Mouse (Mus musculus) liver (tissue): ENCODE data around the gene Pigg.
"Not testable (repeated sequence)": the region's sequence is repeated elsewhere in the genome, so short reads cannot be mapped to it uniquely, and the experiment has no call there.

ENCODE experiments used
- DNase-seq: peaks from one replicate; pipeline ENCODE4 v3.0.0-alpha.2; 2020; ENCODE audit warnings: mixed read lengths

Pigg gene

GRCm38 (mm10) chr5:108312224-108313064 lies at the start of gene Pigg:
Gene Pigg (plus strand): TSS chr5:108312609.
- peak; percentile 93 for DNase-seq

DNA sequence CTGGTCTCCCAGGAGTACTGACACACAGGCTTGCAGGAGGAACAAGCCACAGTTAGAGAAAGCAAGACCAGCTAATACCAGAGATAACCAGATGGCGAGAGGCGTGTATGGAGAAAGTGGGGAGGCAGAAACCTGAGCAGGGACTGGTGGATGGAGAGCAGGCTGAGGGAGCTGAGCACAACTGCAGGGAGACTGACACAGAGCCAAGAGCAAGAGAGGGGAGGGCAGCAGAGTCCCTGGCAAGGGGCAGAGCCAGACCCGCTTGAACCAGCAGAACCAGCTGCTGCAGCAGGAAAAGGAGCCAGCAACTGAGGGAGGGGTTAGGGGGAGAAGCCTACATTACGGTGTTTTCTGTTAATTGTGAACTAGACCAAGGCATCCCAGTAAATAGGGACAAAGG lies 49.7 kb upstream of the Pigg start:
- DNase-seq = peak; percentile 56

- DNase-seq = peak; percentile 17
Measured at GRCm38 (mm10) chr5:108263785-108264184, 48.6 kb upstream of the Pigg start.

DNA sequence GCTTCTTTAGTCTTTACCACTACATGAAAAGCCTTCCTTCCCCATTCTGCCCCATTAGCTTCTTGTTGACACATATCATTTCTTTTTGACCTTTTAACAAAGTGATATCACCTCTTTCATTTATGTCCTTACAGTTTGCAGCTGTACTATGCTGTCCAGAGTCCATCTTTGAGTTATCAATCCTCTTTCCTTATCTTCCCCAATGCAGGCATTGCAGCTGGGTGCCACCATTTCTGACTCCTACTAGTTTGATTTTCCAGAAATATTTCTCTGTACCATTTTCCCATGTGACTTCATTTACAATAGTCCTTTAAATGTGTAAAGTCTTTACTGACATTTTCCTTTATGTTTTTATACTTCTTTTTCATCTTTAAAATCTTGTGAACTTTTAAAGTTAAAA lies 45.4 kb upstream of the Pigg start:
- DNase-seq = peak; percentile 44

DNA sequence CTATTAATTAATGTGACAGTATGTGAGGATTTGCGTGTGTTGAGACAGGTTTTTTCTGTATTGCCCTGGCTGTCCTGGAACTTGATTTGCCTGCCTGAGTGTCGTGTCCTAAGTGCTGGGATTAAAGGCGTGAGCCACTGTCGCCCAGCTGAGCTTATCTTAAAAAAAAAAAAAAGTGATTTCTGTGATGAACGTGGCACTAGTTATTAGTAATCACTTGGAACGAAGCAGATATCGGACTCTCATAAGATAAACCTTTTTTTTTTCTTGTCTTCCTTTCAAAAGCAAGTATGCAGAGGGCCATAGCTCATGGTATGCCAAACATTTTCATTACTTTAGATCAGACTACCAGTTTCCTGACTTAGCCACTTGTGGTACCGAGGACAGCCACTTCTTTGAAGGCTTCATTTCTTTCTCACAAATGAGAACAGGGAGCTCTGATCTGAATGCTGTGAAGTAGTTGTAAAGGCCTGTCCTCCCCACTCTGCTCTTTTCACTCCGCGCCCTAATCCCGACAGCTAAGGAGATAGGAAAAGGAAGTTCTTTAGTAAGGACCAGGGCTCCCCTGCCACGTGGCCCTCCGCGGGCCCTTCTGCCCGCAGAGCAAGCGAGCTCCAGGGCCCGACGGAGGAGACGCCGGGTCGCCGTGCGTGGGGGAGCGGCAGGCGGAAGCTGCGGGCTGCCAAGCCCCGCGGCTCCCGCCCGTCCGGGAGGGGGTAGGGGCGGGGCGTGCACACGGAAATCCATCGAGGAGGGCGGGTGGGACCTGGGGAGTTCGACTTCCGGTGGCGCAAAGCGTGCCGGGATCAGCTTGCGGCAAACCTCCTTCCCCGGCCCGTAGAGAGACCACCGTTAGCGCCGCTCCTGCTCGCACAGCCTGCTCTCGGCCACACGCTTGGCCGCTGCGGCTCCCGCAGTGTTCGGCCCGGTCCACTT lies 44.0 kb upstream of the Pigg start, which contains the start of gene Dr1:
Dr1 (plus strand) TSS at position 771 of the 936 bp plus-strand sequence.
- DNase-seq = peak; percentile 94

- DNase-seq = peak; percentile 62
Measured at GRCm38 (mm10) chr5:108269063-108269810, 43.2 kb upstream of the Pigg start.

- no peak for DNase-seq
Measured at GRCm38 (mm10) chr5:108269811-108270151, 42.6 kb upstream of the Pigg start.

DNA sequence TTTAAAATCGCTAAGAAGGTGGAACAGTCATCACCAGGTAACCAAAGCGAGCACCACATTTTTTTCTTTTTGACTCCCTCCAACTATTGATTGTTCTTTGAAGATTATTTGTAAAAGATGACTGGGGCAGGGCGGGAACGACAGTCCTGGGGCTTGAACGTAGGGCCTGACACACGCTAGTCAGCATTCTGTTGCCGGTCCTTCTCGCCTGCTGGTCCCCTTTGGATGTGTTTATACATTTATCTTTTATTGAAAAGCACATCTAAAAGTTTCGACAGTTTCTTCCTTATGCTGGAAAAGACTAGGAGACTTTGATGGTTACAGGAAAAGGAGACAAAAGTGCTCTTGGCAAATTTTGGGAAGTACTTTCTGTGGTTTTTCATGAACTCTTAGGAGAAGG lies 42.0 kb upstream of the Pigg start:
- DNase-seq = peak; percentile 58

GRCm38 (mm10) chr5:108271345-108271744 lies 41.1 kb upstream of the Pigg start:
- DNase-seq = not testable (repeated sequence)

DNA sequence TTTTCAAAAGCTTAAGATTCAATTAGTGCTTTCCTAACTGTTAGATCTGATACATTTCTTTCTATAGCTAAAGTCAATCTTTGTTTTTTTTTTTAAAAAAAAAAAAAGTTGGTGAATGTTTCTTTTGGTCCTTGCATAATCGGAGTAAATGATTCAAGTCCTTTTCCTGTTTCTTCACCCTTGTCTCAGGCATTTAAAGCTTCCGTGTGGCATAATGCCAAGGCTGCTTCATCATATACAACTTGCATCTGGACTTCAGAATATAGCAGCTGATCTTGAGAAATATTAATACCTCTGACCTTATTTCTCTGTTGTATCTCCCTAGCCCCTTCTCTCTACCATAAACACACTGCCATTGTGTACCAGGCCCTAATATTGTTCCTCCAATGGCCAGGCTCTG lies 25.5 kb upstream of the Pigg start:
- no peak for DNase-seq

DNA sequence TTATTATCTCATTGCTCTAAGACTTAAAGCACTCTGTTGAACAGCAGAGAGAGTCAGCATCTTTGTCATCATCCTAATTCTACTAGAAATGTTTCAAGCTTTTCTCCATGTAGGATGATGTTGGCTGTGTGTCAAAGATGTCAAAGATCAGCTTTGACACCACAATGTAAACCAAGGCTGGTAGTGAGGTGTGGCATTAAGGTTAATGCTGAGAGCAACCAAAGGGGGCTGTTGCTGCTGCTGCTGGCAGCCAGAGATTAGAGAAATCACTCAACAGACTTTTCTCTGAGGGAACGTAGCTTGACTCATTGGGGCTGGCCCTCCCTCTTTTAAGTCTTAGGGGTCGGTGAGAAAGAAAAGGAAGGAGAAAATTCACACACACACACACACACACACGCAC lies 10.8 kb upstream of the Pigg start:
- DNase-seq = no peak

DNA sequence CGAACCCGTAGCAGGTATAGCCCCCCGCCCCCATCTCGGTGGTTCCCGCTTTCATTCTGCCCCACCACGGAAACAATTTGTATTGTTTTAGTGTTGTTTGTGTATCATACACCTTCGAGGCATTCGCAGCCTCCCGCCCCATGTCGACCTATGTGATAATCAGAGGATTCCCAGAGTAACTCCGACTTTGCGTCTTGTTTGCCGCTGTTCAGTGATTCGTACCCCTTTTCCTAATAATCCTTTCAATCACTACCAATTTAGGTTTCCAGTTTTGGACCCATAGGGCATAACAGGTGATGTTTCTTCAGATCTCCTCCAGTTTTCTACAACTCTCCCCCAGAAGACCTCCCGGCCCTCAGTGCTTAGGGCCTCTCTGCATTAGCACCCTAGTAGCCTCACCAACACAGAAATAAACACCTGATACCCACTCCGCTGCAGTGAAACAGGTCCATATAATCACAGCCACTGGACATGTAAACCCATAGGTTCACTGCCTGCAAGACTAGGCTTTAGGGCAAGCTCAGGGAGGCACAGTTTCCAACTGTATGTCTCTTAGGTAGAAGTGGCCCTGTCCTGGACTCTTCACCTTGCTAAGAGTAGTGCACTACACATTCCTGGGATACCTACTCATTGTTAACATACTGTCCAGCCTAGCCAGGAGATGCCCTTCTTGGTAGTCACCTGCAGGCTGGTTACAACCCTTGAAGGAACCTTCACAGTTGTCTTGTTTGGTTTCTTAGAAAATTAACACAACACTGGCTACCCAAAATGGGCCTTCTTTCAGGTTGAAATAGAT lies 854 bp downstream of the Pigg start:
- DNase-seq = peak; percentile 35

GRCm38 (mm10) chr5:108331051-108331450 lies 18.6 kb downstream of the Pigg start:
- no peak for DNase-seq

GRCm38 (mm10) chr5:108337385-108337784 lies 25.0 kb downstream of the Pigg start:
- peak; percentile 6 for DNase-seq

- DNase-seq = no peak
Measured at GRCm38 (mm10) chr5:108338049-108338448, 25.6 kb downstream of the Pigg start.

DNA sequence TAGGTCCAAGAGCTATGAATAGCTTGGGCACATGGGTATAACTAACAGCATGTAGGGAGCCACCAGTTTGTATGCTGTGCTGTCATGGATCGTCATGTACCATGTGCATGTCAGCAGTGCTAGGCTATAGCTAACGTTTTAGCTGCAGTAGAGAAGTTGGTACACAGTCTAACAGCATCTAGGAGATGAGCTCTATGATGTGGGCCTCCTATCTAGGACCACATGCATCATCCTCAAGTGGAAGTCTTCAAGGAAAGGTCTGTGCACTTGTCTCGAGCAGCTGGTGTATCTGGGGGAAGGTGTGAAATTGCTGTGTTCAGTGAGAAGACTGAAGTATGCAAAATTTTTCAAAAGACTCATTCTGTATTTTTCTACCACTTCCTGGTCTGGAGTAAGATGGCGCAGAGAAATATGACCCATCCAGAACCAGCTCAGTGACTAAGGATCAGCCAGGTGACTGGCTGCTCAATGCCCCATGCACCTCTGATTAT lies 31.3 kb downstream of the Pigg start:
- no peak for DNase-seq

DNA sequence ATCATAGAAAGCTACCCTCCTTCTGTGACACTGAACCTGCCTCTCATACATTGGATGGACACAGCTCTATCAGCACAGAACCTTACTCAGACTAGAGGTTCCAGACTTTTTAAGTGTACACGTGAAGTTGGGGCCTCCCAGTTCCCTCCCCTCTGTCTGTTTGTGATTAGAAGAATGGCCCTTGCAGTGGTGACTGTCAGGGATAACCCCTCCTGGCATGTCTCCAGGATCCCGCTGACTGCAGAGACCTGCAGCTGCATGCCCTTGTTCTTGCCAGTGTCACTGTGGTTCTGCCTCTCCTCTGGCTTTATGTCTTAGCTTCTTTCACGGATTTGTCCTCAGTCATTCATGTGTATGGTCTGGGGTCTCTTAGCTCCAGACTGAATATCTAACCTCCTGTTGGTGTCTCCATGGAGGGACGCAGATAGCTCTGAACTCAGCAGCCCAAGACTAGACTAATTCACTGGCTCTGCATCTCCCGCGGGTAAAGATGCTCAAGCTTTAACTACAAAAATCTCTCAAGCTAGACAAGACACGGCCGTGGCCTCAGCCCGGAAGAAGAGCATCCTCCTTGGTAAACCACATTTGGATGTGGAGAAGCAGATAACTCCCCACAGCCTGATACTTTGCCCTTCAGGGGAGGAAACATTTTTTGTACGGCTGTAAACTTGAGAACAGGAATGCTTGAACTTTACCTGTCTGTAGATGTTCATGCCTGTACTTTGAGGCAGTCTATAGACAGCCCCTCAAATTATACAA lies 33.1 kb downstream of the Pigg start:
- DNase-seq = no peak

GRCm38 (mm10) chr5:108347843-108348242 lies 35.4 kb downstream of the Pigg start:
- DNase-seq = no peak

DNA sequence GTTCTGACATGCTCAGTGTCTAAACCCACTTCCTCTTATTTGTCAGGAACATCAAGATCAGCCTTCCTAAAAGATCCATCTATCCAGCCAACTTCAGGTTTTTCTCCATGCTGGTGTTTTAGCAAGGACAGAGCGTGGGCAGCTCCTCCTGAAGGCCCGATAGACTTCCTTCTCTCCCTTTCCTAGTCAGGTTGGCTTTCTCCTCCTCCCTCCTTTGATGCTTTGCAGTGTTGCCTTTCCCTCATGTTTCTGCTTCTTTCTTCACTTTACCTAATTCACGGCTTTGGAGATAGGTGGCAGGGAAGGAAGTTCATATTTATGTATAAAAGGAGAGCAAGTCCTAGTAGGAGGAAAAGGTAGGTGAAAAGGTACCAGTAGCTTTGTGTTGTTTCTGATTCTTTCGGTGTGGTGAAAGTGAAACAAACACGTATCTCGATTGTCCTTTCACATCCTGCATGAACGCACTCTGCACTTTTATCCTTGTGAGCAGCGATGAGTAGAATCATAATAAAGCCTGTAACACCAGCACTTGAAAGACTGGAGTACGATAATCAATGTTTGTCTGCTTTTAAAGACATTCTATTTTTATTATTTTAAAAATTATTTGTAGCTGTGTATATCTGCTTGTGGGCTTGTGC lies 37.2 kb downstream of the Pigg start:
- no peak for DNase-seq

- DNase-seq = no peak
Measured at GRCm38 (mm10) chr5:108354056-108354455, 41.6 kb downstream of the Pigg start.

GRCm38 (mm10) chr5:108357862-108358261 lies 45.5 kb downstream of the Pigg start:
- no peak for DNase-seq
